Mouse (Mus musculus): ENCODE data around the gene Mob1b.

DNA sequence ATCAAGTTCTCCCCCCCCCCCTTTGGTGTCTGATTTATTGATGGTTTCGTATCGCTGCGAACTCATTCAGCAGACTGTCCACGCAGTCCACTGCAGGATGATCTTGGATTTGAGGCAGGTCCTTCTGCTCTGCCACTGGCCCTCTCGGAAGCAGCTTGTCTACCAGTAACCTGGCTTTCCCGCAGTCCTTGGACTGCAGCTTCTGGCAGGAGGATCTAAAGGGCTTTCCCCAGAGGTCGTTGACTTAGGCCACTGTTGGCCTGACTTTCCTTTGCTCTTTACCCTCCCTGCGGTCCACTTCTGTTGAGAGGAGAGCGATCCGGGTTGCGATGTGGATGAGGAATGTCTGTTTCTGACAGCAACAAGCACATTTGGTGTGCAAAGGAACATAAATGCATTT is 75.9 kb downstream of the Mob1b start:
- TF ChIP-seq CTCF (conservative IDR thresholded peaks at IDR 0.05; ENCODE audit: insufficient read depth, insufficient read length, low read depth, low read length) (no peak), POLR2A (IDR thresholded peaks at IDR 0.05; ENCODE audit: low read depth, low read length) (no peak)

Data from kidney, adult 2 months (tissue).